In genomic region chr14:31089918-31090317, GRCm38 (mm10) we compare ENCODE assay signal across 15 mouse cellular contexts.
"Had no signal": no experiment of that assay in that cellular context is flagged by ENCODE, and none has a peak within 500 bp of the region (broad histone marks: within the 10 kb centered on the region; RNA-seq: fewer than 3 reads in every experiment).

No protein-coding gene starts in this region.

- H3K4me2 ChIP-seq: limb, embryonic 15.5 days; liver, embryonic 12.5 days; lung, embryonic 14.5 days; midbrain, embryonic 11.5 days; midbrain, embryonic 15.5 days had no signal

- H3K9me3 ChIP-seq: limb, embryonic 15.5 days; liver, embryonic 12.5 days; megakaryocyte, embryonic 14.5 days; midbrain, embryonic 15.5 days had no signal

- H3K4me3 ChIP-seq: left cerebral cortex, adult 2 months; limb, embryonic 15.5 days; liver, embryonic 12.5 days; megakaryocyte, embryonic 14.5 days; midbrain, embryonic 15.5 days had no signal

- H3K27ac ChIP-seq: kidney, postnatal 0 days; left cerebral cortex, adult 2 months; limb, embryonic 15.5 days; liver, embryonic 12.5 days; macrophage; midbrain, embryonic 15.5 days; stomach, postnatal 0 days had no signal

- ATAC-seq: liver, embryonic 12.5 days; midbrain, embryonic 15.5 days had no signal

- DNase-seq: kidney, adult 9 months; kidney, postnatal 4 days; lung, embryonic 14.5 days; lung, postnatal 14 days; right cerebral cortex, adult 18-20 months; right cerebral cortex, postnatal 25 days had no signal

- H3K27me3 ChIP-seq: limb, embryonic 15.5 days; liver, embryonic 12.5 days; megakaryocyte, embryonic 14.5 days; midbrain, embryonic 15.5 days had no signal

- H3K9ac ChIP-seq: limb, embryonic 15.5 days; liver, embryonic 12.5 days; lung, embryonic 14.5 days; midbrain, embryonic 15.5 days had no signal

- H3K4me1 ChIP-seq: limb, embryonic 15.5 days; midbrain, embryonic 15.5 days had no signal
